Mouse (Mus musculus) urinary bladder, postnatal 4 days (tissue): Measurements from ENCODE around the gene Brsk1.
A peak's percentile ranks its signal among the peaks of the same experiment; 100 is the strongest.

Experiments
- DNase-seq, 2 experiments: peaks; one replicate each; pipeline ENCODE4 v3.0.0; 2021 to 2022; ENCODE audit warnings: low spot score in 2 of 2

Brsk1 gene

DNA sequence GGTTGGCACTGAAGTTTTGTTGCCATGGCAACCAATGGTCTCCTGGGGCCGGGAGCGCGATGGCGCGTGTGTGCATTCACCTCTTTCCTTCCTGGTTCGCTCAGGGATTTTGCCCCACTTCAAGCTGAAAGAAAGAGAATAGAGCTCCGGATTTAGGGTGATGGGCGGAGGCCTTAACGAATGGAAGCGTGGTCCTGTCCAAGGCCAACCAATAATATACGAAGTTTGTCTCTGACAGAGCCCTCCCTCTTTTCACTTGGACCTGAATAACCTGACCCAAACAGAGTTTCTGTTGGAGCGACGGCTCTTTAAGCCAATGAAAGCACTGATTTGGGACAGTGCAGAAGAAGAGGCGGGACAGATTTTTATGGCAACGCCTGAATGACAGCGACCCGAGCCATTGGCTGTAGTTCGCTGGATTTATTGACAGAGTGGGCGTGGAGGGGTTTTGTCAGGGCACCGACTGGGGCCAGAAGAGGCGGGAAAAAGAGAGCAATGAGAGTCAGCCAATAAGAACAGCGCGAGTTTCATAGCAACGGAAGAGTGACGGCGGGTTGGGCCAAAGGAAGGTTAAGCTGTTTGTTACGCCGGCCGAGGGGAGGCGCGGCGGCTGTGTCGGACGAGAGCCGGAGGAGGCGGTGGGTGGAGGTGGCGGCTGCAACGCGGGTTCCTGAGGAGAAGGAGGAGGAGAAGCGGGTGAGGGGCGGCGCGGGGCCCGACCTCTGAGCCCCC is 49.3 kb downstream of the Brsk1 start, which contains the start of gene Kmt5c:
TSS of gene Kmt5c (plus strand) at position 572 of the 732 bp plus-strand sequence.
- DNase-seq: peak; percentile 97 to 98

DNA sequence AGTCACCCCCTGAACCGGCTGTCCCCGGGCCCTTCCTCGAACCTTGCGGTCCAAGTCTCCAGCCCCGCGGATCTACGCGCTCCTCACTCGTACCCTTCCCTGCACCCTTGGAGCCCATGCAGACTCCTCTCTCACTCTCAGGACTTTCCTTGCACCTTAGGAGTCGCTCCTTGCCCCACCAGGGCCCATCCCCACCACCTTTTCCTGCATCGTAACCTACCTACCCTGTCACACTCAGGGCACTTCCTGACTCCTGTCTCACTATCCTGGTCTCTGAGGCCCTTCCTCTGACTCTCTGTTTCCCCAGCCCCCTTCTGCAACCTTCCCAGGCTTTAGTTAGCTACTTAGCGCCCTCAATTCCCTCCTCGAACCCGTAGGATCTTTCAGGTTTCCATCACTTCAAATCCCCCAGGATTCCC is 49.9 kb downstream of the Brsk1 start:
- no peak for DNase-seq

DNA sequence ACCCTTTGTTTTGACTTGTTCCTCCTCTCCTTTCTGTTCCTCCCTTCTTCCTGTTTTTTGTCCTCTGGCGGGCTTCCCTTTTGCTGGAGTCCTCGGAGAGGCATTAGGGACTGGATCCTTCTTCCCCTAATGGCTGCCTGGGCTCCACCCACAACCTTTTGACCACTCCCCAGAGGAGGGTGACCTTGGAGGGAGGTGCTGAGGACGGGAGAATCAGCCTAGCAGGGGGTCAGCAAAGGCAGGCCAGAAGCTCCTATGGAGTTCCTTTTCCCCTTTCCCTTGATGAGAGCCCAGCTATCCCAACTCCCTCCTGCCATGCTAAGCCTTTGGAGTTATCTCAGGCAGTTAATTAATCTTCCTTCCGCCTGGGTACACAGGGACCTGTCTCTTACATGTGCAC is 50.7 kb downstream of the Brsk1 start:
- peak in 1 of 2 experiments; percentile 47 for DNase-seq

DNA sequence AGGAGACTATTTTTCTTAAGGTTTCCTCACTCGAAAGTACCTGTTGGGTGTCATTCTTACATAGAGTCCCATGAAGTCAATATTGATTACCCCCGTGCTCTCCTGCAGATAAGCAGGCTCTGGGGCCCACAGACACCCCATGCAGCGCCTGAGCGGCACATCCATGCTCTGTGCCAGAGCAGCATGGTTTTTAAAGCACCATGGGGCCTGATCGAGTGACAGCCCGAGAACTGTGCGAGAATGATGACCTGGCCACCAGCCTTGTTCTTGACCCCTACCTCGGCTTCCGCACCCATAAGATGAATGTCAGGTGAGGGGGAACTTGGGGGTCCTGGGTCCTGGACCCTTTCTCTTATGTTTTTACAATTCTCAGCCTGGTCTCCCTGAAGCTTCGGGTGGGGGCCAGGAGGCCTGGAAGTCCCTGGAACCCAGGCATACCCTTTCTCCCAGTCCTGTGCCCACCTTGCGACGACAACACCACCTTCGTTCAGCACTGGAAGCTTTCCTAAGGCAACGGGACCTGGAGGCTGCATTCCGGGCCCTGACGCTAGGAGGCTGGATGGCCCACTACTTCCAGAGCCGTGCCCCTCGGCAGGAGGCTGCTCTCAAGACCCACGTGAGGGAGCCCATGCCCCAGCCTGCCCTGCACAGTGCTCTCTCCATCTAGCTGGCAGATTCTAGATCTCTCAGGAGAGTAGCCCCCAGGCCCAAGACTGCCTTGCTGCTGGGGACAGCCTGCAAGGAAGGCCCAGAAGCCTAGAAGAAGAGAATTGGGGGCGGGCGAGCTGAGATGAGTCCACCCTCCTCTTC is 51.5 kb downstream of the Brsk1 start:
- DNase-seq: no peak

DNA sequence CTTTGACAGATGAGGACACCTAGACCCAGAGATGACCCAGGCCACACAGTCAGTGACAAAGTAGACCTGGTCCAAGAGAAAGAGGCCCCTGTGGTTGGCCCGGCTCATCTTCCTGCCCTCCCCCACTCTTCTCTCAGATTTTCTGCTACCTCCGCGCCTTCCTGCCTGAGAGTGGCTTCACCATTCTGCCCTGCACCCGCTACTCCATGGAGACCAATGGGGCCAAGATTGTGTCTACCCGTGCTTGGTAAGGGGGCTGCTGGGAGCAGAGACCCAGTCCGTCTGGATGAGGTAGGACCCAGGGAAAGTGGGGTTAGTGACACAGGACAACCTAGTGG is 52.0 kb downstream of the Brsk1 start:
- no peak for DNase-seq

DNA sequence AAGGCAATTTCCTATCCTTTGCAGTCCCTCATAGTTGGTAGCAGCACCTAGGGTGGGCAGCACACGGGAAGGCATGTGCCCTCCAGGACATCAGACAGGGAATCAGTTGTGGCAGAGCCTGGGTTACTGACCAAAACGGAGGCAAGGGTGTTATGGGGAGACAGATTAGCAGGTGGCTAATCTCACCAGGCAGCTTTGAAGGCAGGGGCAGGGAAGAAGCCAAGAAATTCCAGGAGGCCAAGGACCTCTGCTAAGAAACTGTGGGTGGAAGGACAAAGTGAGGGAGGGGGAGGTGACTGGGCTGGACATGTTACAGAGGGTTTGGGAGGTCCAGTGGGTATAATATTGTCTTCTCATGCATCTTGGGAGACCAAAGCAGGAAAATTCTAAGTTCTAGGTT is 53.0 kb downstream of the Brsk1 start:
- DNase-seq: no peak

DNA sequence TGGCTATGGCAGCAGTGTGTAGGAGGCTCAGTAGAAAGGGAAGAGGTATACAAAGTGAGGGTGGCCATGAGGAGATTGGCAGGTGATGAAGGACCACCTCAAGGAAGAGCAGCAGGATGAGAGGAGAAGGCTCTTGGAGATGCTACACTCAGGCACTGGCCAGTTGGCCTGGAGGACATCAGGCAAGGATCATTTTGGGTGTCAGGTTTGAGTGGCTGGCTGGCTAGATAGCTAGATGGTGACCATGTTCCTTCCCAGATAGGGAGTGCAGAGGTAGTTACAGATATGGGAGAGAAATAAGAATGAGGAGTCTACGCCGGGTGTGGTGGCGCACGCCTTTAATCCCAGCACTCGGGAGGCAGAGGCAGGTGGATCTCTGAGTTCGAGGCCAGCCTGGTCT is 54.5 kb downstream of the Brsk1 start:
- DNase-seq: no peak

DNA sequence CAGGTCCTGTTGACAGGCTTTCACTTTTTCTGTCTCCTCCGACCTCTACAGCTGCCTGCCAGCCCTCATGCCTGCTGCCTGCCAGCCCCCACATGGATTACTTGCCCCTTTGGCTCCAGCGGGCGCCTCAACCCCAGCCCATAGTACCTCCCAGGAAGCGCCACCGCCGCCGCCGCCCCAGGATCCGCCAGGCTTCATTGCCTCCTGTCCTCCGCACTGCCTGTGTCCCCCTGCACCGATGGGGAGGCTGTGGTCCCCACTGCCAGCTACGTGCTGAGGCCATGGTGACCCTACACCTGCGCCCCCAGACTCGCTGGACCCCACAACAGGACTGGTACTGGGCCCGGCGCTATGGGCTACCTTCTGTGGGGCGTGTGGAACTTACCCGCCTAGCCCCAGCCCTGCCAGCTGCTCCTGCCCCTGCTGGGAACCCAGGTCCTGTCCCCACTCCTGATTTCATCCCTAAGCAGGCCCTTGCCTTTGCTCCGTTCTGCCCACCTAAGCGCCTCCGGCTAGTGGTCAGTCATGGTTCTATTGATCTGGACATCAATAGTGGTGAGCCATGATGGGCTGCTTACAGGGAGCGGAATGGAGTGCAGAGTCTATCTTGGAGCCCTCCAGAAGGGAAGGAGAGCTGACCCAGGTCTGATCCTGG is 56.0 kb downstream of the Brsk1 start:
- DNase-seq: no peak

DNA sequence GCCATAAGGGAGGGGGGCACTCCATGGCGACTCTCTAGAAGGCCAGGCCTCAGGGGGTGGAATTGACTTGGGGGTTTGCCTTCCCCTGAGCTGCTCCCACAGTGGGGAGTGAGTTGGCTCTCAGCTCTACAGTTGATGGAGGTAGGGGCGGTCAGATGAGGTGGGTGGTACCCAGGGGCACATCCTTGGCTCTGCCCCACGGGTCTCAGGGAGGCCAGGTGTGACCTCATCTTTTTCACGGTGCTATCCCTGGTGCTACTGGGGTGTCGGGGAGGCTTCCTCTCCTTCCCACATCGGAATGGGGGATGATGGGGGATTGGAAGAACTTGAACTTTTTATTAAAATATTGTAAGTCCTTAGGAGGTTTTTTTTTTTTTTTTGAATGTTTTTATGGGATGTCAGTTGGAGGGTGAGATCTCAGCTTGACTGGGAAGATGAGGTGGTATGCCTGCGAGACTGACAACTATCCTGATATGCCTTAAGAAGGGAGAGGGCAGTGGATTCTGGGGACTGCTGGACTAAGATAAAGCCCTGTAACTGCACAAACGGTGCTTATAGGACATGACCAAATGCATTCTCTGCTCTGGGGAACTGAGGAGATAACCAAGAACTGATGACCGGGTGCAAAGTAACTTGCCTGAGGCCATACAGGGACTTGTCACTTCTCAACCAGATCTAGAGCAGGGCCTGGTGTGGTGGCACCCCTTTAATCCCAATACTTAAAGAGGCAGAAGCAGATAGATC is 56.9 kb downstream of the Brsk1 start:
- no peak for DNase-seq

DNA sequence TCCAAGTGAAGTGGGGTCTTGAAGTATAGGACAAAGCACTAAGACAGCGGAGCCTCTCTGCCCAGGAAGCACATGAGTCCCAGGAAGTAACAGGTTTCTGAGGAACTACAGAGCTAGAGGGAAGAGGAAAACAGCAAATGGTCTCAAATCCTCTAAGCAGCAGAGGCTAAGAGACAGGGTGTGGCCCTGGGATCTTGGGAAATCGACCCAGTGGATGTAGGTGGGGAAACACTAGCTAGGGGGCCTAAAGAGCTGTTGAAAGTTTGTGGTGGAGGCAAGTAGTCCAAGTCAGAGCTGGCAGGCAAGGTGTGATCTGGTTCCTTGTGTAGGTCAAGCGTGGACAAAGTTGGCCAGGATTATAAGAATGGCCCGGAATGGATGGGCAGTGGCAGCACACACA is 57.9 kb downstream of the Brsk1 start:
- no peak for DNase-seq

DNA sequence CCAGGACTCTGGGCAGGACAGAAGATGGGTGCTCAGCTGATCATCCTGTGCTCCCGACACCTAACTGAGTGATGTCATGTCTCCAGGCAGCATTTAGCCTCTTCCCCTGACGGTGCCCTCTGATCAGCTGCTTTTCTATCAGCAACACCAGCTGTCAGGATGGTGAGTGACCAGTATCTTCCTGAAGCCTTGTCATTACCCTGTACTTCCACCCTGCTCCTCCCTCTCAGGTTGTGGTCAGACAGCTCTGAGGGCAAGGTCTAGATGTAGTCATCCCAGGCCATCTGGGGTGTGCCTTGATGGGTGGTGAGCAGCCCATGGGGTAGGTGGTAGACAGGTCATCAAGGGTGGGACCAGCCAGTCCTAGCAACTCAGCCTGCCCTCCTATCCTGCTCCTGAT is 58.8 kb downstream of the Brsk1 start:
- no peak for DNase-seq

DNA sequence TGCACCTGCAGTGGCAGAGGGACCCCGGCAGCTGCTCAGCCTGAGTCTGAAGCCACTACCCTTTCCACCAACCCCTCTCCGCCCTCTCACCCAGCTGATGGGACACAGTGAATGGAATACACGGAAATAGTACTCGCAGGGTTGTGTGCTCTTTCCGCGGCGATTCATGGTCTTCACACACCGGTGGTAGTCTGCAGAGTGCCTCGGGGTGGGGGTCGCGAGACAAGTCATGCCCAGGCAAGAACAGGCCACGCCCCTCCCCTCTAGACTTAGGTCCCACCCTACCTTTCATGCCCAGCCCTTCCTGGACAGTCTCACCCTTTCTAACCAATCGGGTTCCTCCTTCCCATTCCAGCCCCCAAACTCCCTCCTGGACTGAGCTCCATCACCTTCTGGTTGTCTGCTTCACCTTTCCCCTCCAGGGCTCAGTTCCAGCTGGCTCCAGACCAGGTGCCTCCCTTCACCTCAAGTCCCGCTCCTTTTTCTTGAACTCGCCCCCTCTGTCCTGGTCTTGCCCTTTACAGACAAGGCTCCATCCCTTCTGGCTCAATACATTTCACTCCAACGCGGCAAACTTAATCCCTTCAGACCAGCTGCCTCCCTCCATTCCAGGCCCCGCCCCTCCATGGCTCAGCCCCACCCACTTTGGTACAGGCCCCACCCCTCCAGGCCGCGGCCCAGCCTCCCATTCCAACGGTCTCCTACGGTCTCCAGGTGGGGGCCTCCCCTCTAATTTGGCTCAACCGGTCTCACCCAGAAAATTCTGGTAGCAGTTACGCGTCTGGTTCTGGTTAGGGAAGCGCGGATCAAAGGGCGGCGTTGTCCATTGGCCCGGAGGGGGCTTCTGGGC is 61.8 kb downstream of the Brsk1 start:
- peak in 1 of 2 experiments; percentile 59 for DNase-seq

DNA sequence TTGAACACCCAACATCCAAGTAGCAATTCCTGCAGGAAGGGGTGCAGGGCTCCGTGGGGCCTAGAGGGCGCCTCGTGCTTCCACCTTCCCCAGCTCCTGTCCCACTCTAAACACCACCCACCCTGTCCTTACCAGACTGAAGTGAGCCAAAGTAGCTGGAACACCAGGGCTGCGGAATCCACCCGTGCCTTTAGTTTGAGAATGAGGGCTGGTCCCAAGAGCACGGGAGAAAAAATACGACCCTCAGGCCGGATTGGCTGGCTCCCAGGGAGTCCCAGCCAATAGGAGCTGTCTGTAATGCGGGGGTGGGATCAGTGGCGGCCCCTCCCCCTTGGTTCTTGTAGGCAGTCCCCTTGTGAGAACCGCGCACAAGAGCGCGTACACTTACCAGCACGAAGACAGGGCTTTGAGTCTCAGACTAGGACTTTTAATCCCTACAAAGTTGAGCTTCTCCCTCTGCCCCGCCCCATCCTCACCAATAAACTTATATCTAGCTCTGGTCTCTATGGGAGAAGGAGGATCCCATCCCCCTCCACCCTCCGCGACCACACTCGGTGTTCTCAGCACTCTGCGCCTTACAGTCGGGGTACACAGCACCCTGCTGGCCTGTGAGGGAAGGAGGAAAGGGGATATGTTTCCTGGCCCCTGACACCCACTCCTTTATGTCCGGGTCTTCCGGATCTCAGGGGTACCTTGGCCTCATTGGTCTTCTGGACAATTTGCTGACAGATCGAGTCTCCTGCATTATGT is 62.6 kb downstream of the Brsk1 start, which contains the start of gene Cox6b2:
TSS of gene Cox6b2 (minus strand) at position 274 of the 750 bp plus-strand sequence.
- DNase-seq: peak; percentile 87 to 90

DNA sequence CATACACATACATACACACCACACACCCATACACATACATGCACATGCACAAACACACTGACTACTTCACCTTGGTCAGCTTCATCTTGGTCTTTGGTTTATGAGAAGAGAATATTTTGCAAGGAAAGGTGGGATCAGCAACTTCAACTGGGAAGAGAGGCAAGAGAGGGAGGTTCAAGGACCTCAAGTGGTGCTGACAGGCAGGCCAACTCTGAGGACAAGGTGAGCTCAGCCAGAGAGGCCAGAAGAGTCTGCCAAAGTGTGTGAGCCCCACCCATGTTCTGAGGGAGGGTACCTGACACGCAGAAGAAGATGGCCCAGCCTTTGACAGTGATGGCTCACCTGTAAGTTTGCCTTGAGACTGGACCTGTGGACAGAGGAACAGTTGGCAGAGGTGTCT is 69.3 kb downstream of the Brsk1 start:
- DNase-seq: no peak

DNA sequence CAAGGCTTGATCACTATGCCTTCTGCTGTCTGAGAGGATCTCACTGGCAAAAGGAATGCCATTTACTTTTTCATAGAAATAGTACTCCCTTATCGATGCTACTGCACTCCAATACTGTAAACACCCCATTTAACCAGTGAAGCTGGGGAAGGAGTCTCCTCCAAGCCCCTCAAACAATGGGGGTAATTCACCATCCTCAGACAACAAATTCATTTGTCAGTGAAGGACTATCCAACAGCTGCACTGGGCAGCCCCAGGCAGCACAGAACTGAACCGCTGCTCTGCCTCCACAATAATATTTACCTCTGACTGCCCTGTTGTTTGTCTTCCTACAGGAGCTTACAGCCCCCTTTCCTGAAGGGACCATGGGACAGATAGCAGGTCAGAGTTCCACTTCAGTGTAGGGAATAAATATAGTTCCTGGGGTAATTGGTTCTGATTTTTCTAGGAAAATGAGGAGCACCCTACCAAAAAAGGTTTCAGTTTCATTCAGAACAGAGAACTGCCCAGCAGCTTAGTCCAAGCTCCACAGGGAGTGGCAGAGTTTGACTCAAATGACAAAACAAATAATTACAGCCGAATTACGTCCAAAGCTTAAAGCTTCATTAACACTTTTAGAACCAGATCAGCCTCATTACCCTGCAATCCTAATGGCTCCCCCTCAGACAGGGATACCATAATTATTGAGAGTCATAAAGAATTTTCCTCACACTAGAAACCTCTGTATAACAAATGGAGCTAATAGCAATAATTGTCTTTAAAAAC is 74.7 kb downstream of the Brsk1 start:
- no peak for DNase-seq
